Comparison of ENCODE assay signal across 11 mouse cellular contexts in the genomic region with DNA sequence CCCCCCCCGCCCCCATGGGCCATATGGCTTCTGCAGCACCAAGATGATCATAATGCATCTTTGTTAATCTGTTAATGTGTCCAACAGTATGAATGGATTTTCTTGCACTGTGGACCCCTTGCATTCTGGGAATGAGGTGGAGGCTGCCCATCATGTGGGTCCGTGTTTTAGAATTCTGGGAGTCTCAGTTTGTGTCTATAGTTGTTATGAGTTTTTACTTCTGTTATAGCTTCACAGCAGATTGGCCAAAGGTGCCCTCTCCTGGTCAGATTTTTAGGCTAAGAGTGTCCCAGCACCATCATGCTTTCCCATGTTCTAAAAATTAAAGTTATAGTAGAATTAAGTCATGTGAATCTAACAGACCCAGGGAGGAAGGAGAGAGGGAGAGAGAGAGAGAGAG. TPM values are rescaled to one million over a fixed set of nuclear protein-coding genes. Genes with fewer than 3 reads are reported as not detected.
DNase-seq lines count a peak whose midpoint lies in the region; ATAC-seq and TF ChIP-seq lines count a peak whose summit lies in the region.
"Had no signal": no experiment of that assay in that cellular context is flagged by ENCODE, and none has a peak within 500 bp of the region (broad histone marks: within the 10 kb centered on the region; RNA-seq: fewer than 3 reads in every experiment).

No protein-coding gene starts in this region.

- H3K9me3 ChIP-seq in kidney, postnatal 0 days (replicated peaks; ENCODE audit: low read length), result no peaks in the 10 kb centered on the region
- H3K9me3 ChIP-seq: neural tube, embryonic 15.5 days had no signal

- H3K4me1 ChIP-seq in kidney, postnatal 0 days (replicated peaks; ENCODE audit: insufficient read depth, low read length), result no peaks in the 10 kb centered on the region
- H3K4me1 ChIP-seq in thymus, adult 2 months (replicated peaks; ENCODE audit: control insufficient read depth, insufficient read depth, low read length), result peaks cover 14% of the 10 kb centered on the region
- H3K4me1 ChIP-seq: neural tube, embryonic 15.5 days had no signal

- peak; percentile 58 to 63 for DNase-seq in cerebellum, postnatal 25 days
- DNase-seq in cerebellum, adult 11 months, result no peak
- DNase-seq in kidney, postnatal 0 days (ENCODE audit: low spot score), result no peak
- DNase-seq in kidney, postnatal 25 days, result no peak
- peak; percentile 50 for DNase-seq in thymus, adult 2 months
- no peak for DNase-seq in thymus, adult 18-20 months
- no peak for DNase-seq in urinary bladder, postnatal 25 days (ENCODE audit: low spot score)
- no peak for DNase-seq in right cerebral cortex, postnatal 4 days
- DNase-seq: gastrocnemius, postnatal 14 days had no signal

- no peak overlapping the region for H3K9ac ChIP-seq in kidney, postnatal 0 days (ENCODE audit: low read depth, low read length)
- H3K9ac ChIP-seq: neural tube, embryonic 15.5 days had no signal

- WGBS in kidney, postnatal 0 days, result 57% methylated on average over 2 of the region's 2 CpGs
- WGBS in thymus, adult 2 months, result 53% methylated on average over 2 of the region's 2 CpGs

- H3K4me2 ChIP-seq in kidney, postnatal 0 days (ENCODE audit: low read length), result no peak overlapping the region
- H3K4me2 ChIP-seq: midbrain, embryonic 11.5 days; neural tube, embryonic 15.5 days had no signal

- no peak overlapping the region for H3K4me3 ChIP-seq in kidney, postnatal 0 days (replicated peaks; ENCODE audit: low read depth, low read length)
- no peak overlapping the region for H3K4me3 ChIP-seq in thymus, adult 2 months (ENCODE audit: control insufficient read depth, insufficient read depth, low read length)
- H3K4me3 ChIP-seq: neural tube, embryonic 15.5 days had no signal

- H3K36me3 ChIP-seq in kidney, postnatal 0 days (ENCODE audit: insufficient read depth, low read length), result no peaks in the 10 kb centered on the region
- no peaks in the 10 kb centered on the region for H3K36me3 ChIP-seq in thymus, adult 2 months (ENCODE audit: control insufficient read depth, insufficient read depth, low read length)
- H3K36me3 ChIP-seq: neural tube, embryonic 15.5 days had no signal

- TF ChIP-seq CTCF in kidney, postnatal 0 days (IDR thresholded peaks at IDR 0.05; ENCODE audit: low read depth), result peak; percentile 55
- TF ChIP-seq CTCF in thymus, adult 2 months (IDR thresholded peaks at IDR 0.05; ENCODE audit: borderline replicate concordance, control insufficient read depth, extremely low read depth, insufficient read depth, low read length, poor library complexity), result no peak

- no peak for ATAC-seq in kidney, postnatal 0 days (replicated peaks; ENCODE audit: low FRiP score, low read depth)

- H3K27me3 ChIP-seq in kidney, postnatal 0 days (ENCODE audit: insufficient read depth, low read length), result no peaks in the 10 kb centered on the region
- no peaks in the 10 kb centered on the region for H3K27me3 ChIP-seq in thymus, adult 2 months (ENCODE audit: control insufficient read depth, insufficient read depth, low read length)
- H3K27me3 ChIP-seq: neural tube, embryonic 15.5 days had no signal

- no peak for TF ChIP-seq POLR2A in thymus, adult 2 months (IDR thresholded peaks at IDR 0.05; ENCODE audit: control insufficient read depth, extremely low read depth, insufficient read depth, low read length, poor library complexity)

- H3K27ac ChIP-seq in kidney, postnatal 0 days, result no peak overlapping the region
- H3K27ac ChIP-seq in thymus, adult 2 months (ENCODE audit: control insufficient read depth, insufficient read depth, low read length), result no peak overlapping the region
- H3K27ac ChIP-seq: neural tube, embryonic 15.5 days had no signal

RNA-seq across cellular contexts. Expression of a gene that starts 3.9 kb away (rescaled TPM):
- 0.17 and 0.18 TPM in 2 replicates for polyA plus RNA-seq in kidney, postnatal 0 days (2015; fragmentation: Nextera tagmentation; extraction: Ambion mirVana)
- 1.7 and 2.3 TPM in 2 replicates for polyA plus RNA-seq in thymus, adult 2 months (2012; rRNA removed)

Comparison
In these comparisons a context has a peak if more than half of its experiments do, and no peak if none do; other contexts are left out.
1. DNase-seq: peak in cerebellum, postnatal 25 days (2 of 2) and thymus, adult 2 months (single experiment); none in cerebellum, adult 11 months (single experiment), kidney, postnatal 0 days (single experiment), kidney, postnatal 25 days (0 of 2), thymus, adult 18-20 months (0 of 2), urinary bladder, postnatal 25 days (single experiment) and right cerebral cortex, postnatal 4 days (single experiment).